Mouse (Mus musculus): Measurements from ENCODE around the gene Fgfr2.

DNA sequence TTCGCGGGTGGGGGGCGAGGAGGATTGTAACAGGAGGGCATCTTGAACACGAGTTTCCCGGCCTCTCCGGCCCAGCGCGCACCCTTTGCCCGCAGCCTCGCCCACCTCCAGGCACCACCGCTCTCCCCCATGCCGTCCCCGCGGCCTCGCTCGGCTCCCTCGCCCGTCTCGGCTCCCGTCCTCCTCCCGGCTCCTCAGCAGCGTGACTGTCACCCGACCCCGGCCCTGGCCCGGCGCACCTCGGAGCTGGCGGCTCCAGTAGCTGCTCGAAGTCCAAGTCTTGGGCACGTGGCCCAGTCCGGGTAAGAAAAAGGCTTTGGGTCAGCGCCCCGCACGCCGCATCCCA, 1760.9 kb downstream of the Fgfr2 start:
- TF ChIP-seq CTCF (IDR thresholded peaks at IDR 0.05; ENCODE audit: control insufficient read depth, insufficient read depth, insufficient replicate concordance, low read depth, low read length) (no peak), POLR2A (IDR thresholded peaks at IDR 0.05; ENCODE audit: control insufficient read depth, low read depth, low read length) (no peak)
